Mouse (Mus musculus): ENCODE data around the gene Gpc6. TPM values are rescaled to one million over a fixed set of nuclear protein-coding genes. Genes with fewer than 3 reads are reported as not detected.

Gene Gpc6
- total and polyA plus RNA-seq, 3 experiments = not detected

GRCm38 (mm10) chr14:117293746-117294145, 368.6 kb downstream of the Gpc6 start:
- no peak for DNase-seq (ENCODE audit: low read depth, low spot score)
- no peaks in the 10 kb centered on the region for H3K9me3 ChIP-seq (replicated peaks; ENCODE audit: insufficient read depth, low read length)
- H3K9ac ChIP-seq (ENCODE audit: control insufficient read depth, low read depth, low read length, poor library complexity, severe bottlenecking) = no peak overlapping the region
- H3K27me3 ChIP-seq (ENCODE audit: control insufficient read depth in 1 of 2, insufficient read depth in 2 of 2, low read length in 2 of 2) = no peaks in the 10 kb centered on the region
- no peaks in the 10 kb centered on the region for H3K4me1 ChIP-seq (ENCODE audit: control insufficient read depth in 1 of 2, insufficient read depth in 2 of 2, low read length in 2 of 2)
- H3K36me3 ChIP-seq (ENCODE audit: control insufficient read depth in 1 of 2, insufficient read depth in 2 of 2, low read length in 2 of 2) = no peaks in the 10 kb centered on the region
- TF ChIP-seq MXI1 (IDR thresholded peaks at IDR 0.05; ENCODE audit: low read depth, low read length) (no peak), EP300 (IDR thresholded peaks at IDR 0.05; ENCODE audit: low read depth in 1 of 2, low read length in 2 of 2) (no peak), UBTF (IDR thresholded peaks at IDR 0.05; ENCODE audit: borderline replicate concordance, insufficient read depth, low read depth, low read length) (no peak), MEF2A (IDR thresholded peaks at IDR 0.05; ENCODE audit: extremely low read depth, insufficient replicate concordance, low read depth, low read length, poor library complexity, severe bottlenecking) (no peak), RAD21 (IDR thresholded peaks at IDR 0.05; ENCODE audit: low read depth, low read length) (no peak), RCOR1 (IDR thresholded peaks at IDR 0.05; ENCODE audit: low read depth, low read length) (no peak), NRF1 (IDR thresholded peaks at IDR 0.05; ENCODE audit: insufficient read depth, low read depth, low read length, poor library complexity, severe bottlenecking) (no peak), CTCF (IDR thresholded peaks at IDR 0.05 in 2 of 3, conservative IDR thresholded peaks at IDR 0.05 in 1 of 3; ENCODE audit: control insufficient read depth in 1 of 3, insufficient read depth in 1 of 3, low read depth in 2 of 3, low read length in 3 of 3, poor library complexity in 1 of 3, severe bottlenecking in 1 of 3) (no peak), ETS1 (IDR thresholded peaks at IDR 0.05; ENCODE audit: low read depth, low read length) (no peak), USF1 (IDR thresholded peaks at IDR 0.05; ENCODE audit: low read depth, low read length) (no peak), ZC3H11A (IDR thresholded peaks at IDR 0.05; ENCODE audit: low read depth, low read length) (no peak), HCFC1 (IDR thresholded peaks at IDR 0.05; ENCODE audit: low read depth, low read length) (no peak), ZKSCAN1 (IDR thresholded peaks at IDR 0.05; ENCODE audit: low read depth, low read length) (no peak), USF2 (IDR thresholded peaks at IDR 0.05; ENCODE audit: borderline replicate concordance in 1 of 2, insufficient read depth in 1 of 2, low read depth in 1 of 2, low read length in 2 of 2) (no peak), CHD1 (IDR thresholded peaks at IDR 0.05; ENCODE audit: low read depth, low read length) (no peak), MAZ (IDR thresholded peaks at IDR 0.05; ENCODE audit: low read depth, low read length) (no peak)
- H3K4me3 ChIP-seq (ENCODE audit: control insufficient read depth in 1 of 2, insufficient read depth in 1 of 2, low read depth in 2 of 2, low read length in 2 of 2) = no peak overlapping the region
- no peak overlapping the region for H3K27ac ChIP-seq (ENCODE audit: control insufficient read depth, low read depth, low read length)
- no peaks in the 10 kb centered on the region for H3K79me2 ChIP-seq (ENCODE audit: control insufficient read depth, insufficient read depth, low read length, poor library complexity)

GRCm38 (mm10) chr14:117296207-117296838, 371.2 kb downstream of the Gpc6 start:
- no peak for DNase-seq (ENCODE audit: low read depth, low spot score)
- no peak overlapping the region for H3K27ac ChIP-seq (ENCODE audit: control insufficient read depth, low read depth, low read length)
- H3K79me2 ChIP-seq (ENCODE audit: control insufficient read depth, insufficient read depth, low read length, poor library complexity) = no peaks in the 10 kb centered on the region
- H3K36me3 ChIP-seq (ENCODE audit: control insufficient read depth in 1 of 2, insufficient read depth in 2 of 2, low read length in 2 of 2) = no peaks in the 10 kb centered on the region
- H3K9ac ChIP-seq (ENCODE audit: control insufficient read depth, low read depth, low read length, poor library complexity, severe bottlenecking) = no peak overlapping the region
- TF ChIP-seq MYC (IDR thresholded peaks at IDR 0.05; ENCODE audit: low read depth, low read length) = no peak
- TF ChIP-seq GABPA (IDR thresholded peaks at IDR 0.05; ENCODE audit: low read depth, low read length) = no peak
- no peak for TF ChIP-seq MXI1 (IDR thresholded peaks at IDR 0.05; ENCODE audit: low read depth, low read length)
- TF ChIP-seq CHD1 (IDR thresholded peaks at IDR 0.05; ENCODE audit: low read depth, low read length) = no peak
- no peak for TF ChIP-seq MAZ (IDR thresholded peaks at IDR 0.05; ENCODE audit: low read depth, low read length)
- TF ChIP-seq TAL1 (IDR thresholded peaks at IDR 0.05; ENCODE audit: low read length) = no peak
- no peak for TF ChIP-seq ZC3H11A (IDR thresholded peaks at IDR 0.05; ENCODE audit: low read depth, low read length)
- no peak for TF ChIP-seq GATA1 (IDR thresholded peaks at IDR 0.05; ENCODE audit: low read depth, low read length)
- no peak for TF ChIP-seq CHD2 (IDR thresholded peaks at IDR 0.05; ENCODE audit: low read length)
- no peak for TF ChIP-seq ETS1 (IDR thresholded peaks at IDR 0.05; ENCODE audit: low read depth, low read length)
- no peak for TF ChIP-seq ZMIZ1 (IDR thresholded peaks at IDR 0.05; ENCODE audit: low read depth, low read length)
- TF ChIP-seq JUND (IDR thresholded peaks at IDR 0.05; ENCODE audit: low read depth, low read length) = no peak
- TF ChIP-seq UBTF (IDR thresholded peaks at IDR 0.05; ENCODE audit: borderline replicate concordance, insufficient read depth, low read depth, low read length) = no peak
- TF ChIP-seq RAD21 (IDR thresholded peaks at IDR 0.05; ENCODE audit: low read depth, low read length) = no peak
- TF ChIP-seq EP300 (IDR thresholded peaks at IDR 0.05; ENCODE audit: low read depth in 1 of 2, low read length in 2 of 2) = no peak
- no peak for TF ChIP-seq MYB (IDR thresholded peaks at IDR 0.05; ENCODE audit: low read depth, low read length)
- TF ChIP-seq USF2 (IDR thresholded peaks at IDR 0.05; ENCODE audit: borderline replicate concordance in 1 of 2, insufficient read depth in 1 of 2, low read depth in 1 of 2, low read length in 2 of 2) = no peak
- TF ChIP-seq POLR2AphosphoS2 (IDR thresholded peaks at IDR 0.05; ENCODE audit: low read length) = no peak
- H3K4me3 ChIP-seq (ENCODE audit: control insufficient read depth in 1 of 2, insufficient read depth in 1 of 2, low read depth in 2 of 2, low read length in 2 of 2) = no peak overlapping the region
- no peaks in the 10 kb centered on the region for H3K9me3 ChIP-seq (replicated peaks; ENCODE audit: insufficient read depth, low read length)
- H3K27me3 ChIP-seq (ENCODE audit: control insufficient read depth in 1 of 2, insufficient read depth in 2 of 2, low read length in 2 of 2) = no peaks in the 10 kb centered on the region
- H3K4me1 ChIP-seq (ENCODE audit: control insufficient read depth in 1 of 2, insufficient read depth in 2 of 2, low read length in 2 of 2) = no peaks in the 10 kb centered on the region
